In genomic region chr11:100609355-100609996, GRCm38 (mm10) we compare ENCODE assay signal across 11 mouse cellular contexts. TPM values are rescaled to one million over a fixed set of nuclear protein-coding genes. Genes with fewer than 3 reads are reported as not detected.
DNase-seq lines count a peak whose midpoint lies in the region; ATAC-seq and TF ChIP-seq lines count a peak whose summit lies in the region.
"Had no signal": no experiment of that assay in that cellular context is flagged by ENCODE, and none has a peak within 500 bp of the region (broad histone marks: within the 10 kb centered on the region; RNA-seq: fewer than 3 reads in every experiment).

No protein-coding gene starts in this region.

- H3K79me2 ChIP-seq in macrophage (ENCODE audit: inconsistent target) = peaks cover 100% of the 10 kb centered on the region

- no peaks in the 10 kb centered on the region for H3K9me3 ChIP-seq in heart, embryonic 13.5 days
- no peaks in the 10 kb centered on the region for H3K9me3 ChIP-seq in kidney, postnatal 0 days (replicated peaks; ENCODE audit: low read length)
- no peaks in the 10 kb centered on the region for H3K9me3 ChIP-seq in midbrain, postnatal 0 days (ENCODE audit: low read length)
- no peaks in the 10 kb centered on the region for H3K9me3 ChIP-seq in midbrain, embryonic 13.5 days

- peaks cover 24% of the 10 kb centered on the region for H3K36me3 ChIP-seq in heart, embryonic 13.5 days
- 0 out of 2 replicates have a peak, but pooled peaks cover 5% of the 10 kb centered on the region for H3K36me3 ChIP-seq in kidney, postnatal 0 days (ENCODE audit: insufficient read depth, low read length)
- H3K36me3 ChIP-seq in midbrain, postnatal 0 days (ENCODE audit: insufficient read depth, low read length) = no peaks in the 10 kb centered on the region
- peaks cover 6% of the 10 kb centered on the region; the same call in 1 of the 2 replicates for H3K36me3 ChIP-seq in midbrain, embryonic 13.5 days
- H3K36me3 ChIP-seq in macrophage (ENCODE audit: inconsistent target) = no peaks in the 10 kb centered on the region; the same call in 1 of the 2 replicates

- TF ChIP-seq CTCF in kidney, postnatal 0 days (IDR thresholded peaks at IDR 0.05; ENCODE audit: low read depth) = no peak
- no peak for TF ChIP-seq CTCF in midbrain, postnatal 0 days (IDR thresholded peaks at IDR 0.05)

- WGBS in heart, embryonic 13.5 days = 63% methylated on average over 5 of the region's 5 CpGs
- 81% methylated on average over 5 of the region's 5 CpGs for WGBS in kidney, postnatal 0 days
- WGBS in midbrain, postnatal 0 days = 81% methylated on average over 5 of the region's 5 CpGs
- 91% methylated on average over 5 of the region's 5 CpGs for WGBS in midbrain, embryonic 13.5 days
- WGBS in macrophage (ENCODE audit: missing documents) = 96% methylated on average over 5 of the region's 5 CpGs

- no peak for DNase-seq in heart, postnatal 10 days
- no peak for DNase-seq in kidney, postnatal 0 days (ENCODE audit: low spot score)
- no peak for DNase-seq in kidney, postnatal 25 days
- DNase-seq in midbrain, postnatal 0 days (ENCODE audit: low spot score) = peak; percentile 52
- no peak for DNase-seq in cerebellum, adult 9-11 months
- DNase-seq: cerebellum, adult 8-10 months; layer of hippocampus, adult 9-11 months; right cerebral cortex, postnatal 25 days had no signal

- ATAC-seq in heart, embryonic 13.5 days (ENCODE audit: extremely low read depth, insufficient number of reproducible peaks, low FRiP score, low TSS enrichment) = no peak
- ATAC-seq in kidney, postnatal 0 days (replicated peaks; ENCODE audit: low FRiP score, low read depth) = no peak
- no peak for ATAC-seq in midbrain, postnatal 0 days (ENCODE audit: low FRiP score)
- ATAC-seq in midbrain, embryonic 13.5 days = no peak

- H3K4me1 ChIP-seq in heart, embryonic 13.5 days = peaks cover 61% of the 10 kb centered on the region
- H3K4me1 ChIP-seq in kidney, postnatal 0 days (replicated peaks; ENCODE audit: insufficient read depth, low read length) = peaks cover 13% of the 10 kb centered on the region; the same call in 1 of the 2 replicates
- no peaks in the 10 kb centered on the region for H3K4me1 ChIP-seq in midbrain, postnatal 0 days (ENCODE audit: insufficient read depth, low read length)
- H3K4me1 ChIP-seq in midbrain, embryonic 13.5 days (replicated peaks) = peaks cover 12% of the 10 kb centered on the region

- H3K4me3 ChIP-seq in heart, embryonic 13.5 days = no peak overlapping the region
- H3K4me3 ChIP-seq in kidney, postnatal 0 days (replicated peaks; ENCODE audit: low read depth, low read length) = no peak overlapping the region
- H3K4me3 ChIP-seq in midbrain, postnatal 0 days (ENCODE audit: low read depth, low read length) = no peak overlapping the region
- no peak overlapping the region for H3K4me3 ChIP-seq in midbrain, embryonic 13.5 days (replicated peaks)
- H3K4me3 ChIP-seq in macrophage (ENCODE audit: inconsistent target) = no peak overlapping the region

- no peaks in the 10 kb centered on the region for H3K27me3 ChIP-seq in heart, embryonic 13.5 days (replicated peaks)
- H3K27me3 ChIP-seq in kidney, postnatal 0 days (ENCODE audit: insufficient read depth, low read length) = no peaks in the 10 kb centered on the region
- H3K27me3 ChIP-seq in midbrain, postnatal 0 days (ENCODE audit: insufficient read depth, low read length) = no peaks in the 10 kb centered on the region
- H3K27me3 ChIP-seq in midbrain, embryonic 13.5 days = no peaks in the 10 kb centered on the region

- peak overlapping the region; percentile 46 for H3K4me2 ChIP-seq in heart, embryonic 13.5 days
- no peak overlapping the region for H3K4me2 ChIP-seq in kidney, postnatal 0 days (ENCODE audit: low read length)
- H3K4me2 ChIP-seq in midbrain, postnatal 0 days (ENCODE audit: low read depth, low read length, poor library complexity, severe bottlenecking) = no peak overlapping the region
- H3K4me2 ChIP-seq in midbrain, embryonic 13.5 days (replicated peaks) = no peak overlapping the region

- H3K9ac ChIP-seq in heart, embryonic 13.5 days = peak overlapping the region; percentile 67
- no peak overlapping the region for H3K9ac ChIP-seq in kidney, postnatal 0 days (ENCODE audit: low read depth, low read length)
- H3K9ac ChIP-seq in midbrain, postnatal 0 days (replicated peaks; ENCODE audit: low read length, poor library complexity, severe bottlenecking) = no peak overlapping the region
- H3K9ac ChIP-seq in midbrain, embryonic 13.5 days (replicated peaks) = no peak overlapping the region

- peak overlapping the region; percentile 85 for H3K27ac ChIP-seq in heart, embryonic 13.5 days (replicated peaks)
- H3K27ac ChIP-seq in kidney, postnatal 0 days = peak overlapping the region; percentile 5; the same call in 1 of the 2 replicates
- peak overlapping the region; percentile 21; the same call in 1 of the 2 replicates for H3K27ac ChIP-seq in midbrain, postnatal 0 days (ENCODE audit: low read depth, low read length)
- H3K27ac ChIP-seq in midbrain, embryonic 13.5 days = no peak overlapping the region
- H3K27ac ChIP-seq in macrophage = peak overlapping the region; percentile 64

- intact Hi-C loops in heart, postnatal 10 days (cut with DNase I) = no loop called here

RNA-seq across cellular contexts. Expression of gene Nkiras2, which starts 9.6 kb away (rescaled TPM):
- polyA plus RNA-seq in heart, embryonic 13.5 days (2015; fragmentation: Nextera tagmentation; extraction: Ambion mirVana) = 67.0 and 67.3 TPM in 2 replicates
- 10 to 100 TPM; 53.7 to 63.9 TPM for total RNA-seq in heart, postnatal 10 days (2021)
- 52.6 and 54.0 TPM in 2 replicates for polyA plus RNA-seq in kidney, postnatal 0 days (2015; fragmentation: Nextera tagmentation; extraction: Ambion mirVana)
- total RNA-seq in midbrain, postnatal 0 days (2014; rRNA removed) = 106 and 125 TPM in 2 replicates
- polyA plus RNA-seq in midbrain, postnatal 0 days (2015; fragmentation: Nextera tagmentation; extraction: Ambion mirVana) = 80.9 and 89.3 TPM in 2 replicates
- 118 and 122 TPM in 2 replicates for polyA plus RNA-seq in midbrain, embryonic 13.5 days (2015; fragmentation: Nextera tagmentation; extraction: Ambion mirVana)
- 10 to 100 TPM in 22 of 26 experiments, 1 to 10 TPM in 4; 4.4 to 64.4 (median 24.7) TPM for total RNA-seq in macrophage (2018; cell fraction: chromatin; rRNA removed)
- 10 to 100 TPM; 33.0 to 70.9 (median 60.9) TPM for total RNA-seq in macrophage (2018; cell fraction: cytosol; rRNA removed)
- total RNA-seq in macrophage (2018; cell fraction: nucleus; rRNA removed) = 10 to 100 TPM; 11.7 to 72.5 (median 38.1) TPM
- 44.7 to 60.7 TPM (median 47.9 TPM) in 3 replicates for polyA plus RNA-seq in macrophage (2018)

RNA-seq across cellular contexts. Expression of gene Dnajc7, which starts 10.5 kb away (rescaled TPM):
- 172 and 191 TPM in 2 replicates for polyA plus RNA-seq in heart, embryonic 13.5 days (2015; fragmentation: Nextera tagmentation; extraction: Ambion mirVana)
- total RNA-seq in heart, postnatal 10 days (2021) = 100 to 1,000 TPM; 199 to 207 TPM
- polyA plus RNA-seq in kidney, postnatal 0 days (2015; fragmentation: Nextera tagmentation; extraction: Ambion mirVana) = 142 and 151 TPM in 2 replicates
- total RNA-seq in midbrain, postnatal 0 days (2014; rRNA removed) = 67.1 and 75.9 TPM in 2 replicates
- polyA plus RNA-seq in midbrain, postnatal 0 days (2015; fragmentation: Nextera tagmentation; extraction: Ambion mirVana) = 228 and 234 TPM in 2 replicates
- 311 and 312 TPM in 2 replicates for polyA plus RNA-seq in midbrain, embryonic 13.5 days (2015; fragmentation: Nextera tagmentation; extraction: Ambion mirVana)
- 100 to 1,000 TPM; 165 to 694 (median 511) TPM for total RNA-seq in macrophage (2018; cell fraction: chromatin; rRNA removed)
- total RNA-seq in macrophage (2018; cell fraction: cytosol; rRNA removed) = 100 to 1,000 TPM in 20 of 26 experiments, 10 to 100 TPM in 6; 82.7 to 154 (median 113) TPM
- 100 to 1,000 TPM; 124 to 407 (median 282) TPM for total RNA-seq in macrophage (2018; cell fraction: nucleus; rRNA removed)
- polyA plus RNA-seq in macrophage (2018) = 134 to 172 TPM (median 137 TPM) in 3 replicates

RNA-seq across cellular contexts. Expression of gene Cnp, which starts 34.8 kb away (rescaled TPM):
- 18.1 and 20.2 TPM in 2 replicates for polyA plus RNA-seq in heart, embryonic 13.5 days (2015; fragmentation: Nextera tagmentation; extraction: Ambion mirVana)
- 1 to 10 TPM; 6.1 to 7.1 TPM for total RNA-seq in heart, postnatal 10 days (2021)
- polyA plus RNA-seq in kidney, postnatal 0 days (2015; fragmentation: Nextera tagmentation; extraction: Ambion mirVana) = 23.7 and 24.2 TPM in 2 replicates
- total RNA-seq in midbrain, postnatal 0 days (2014; rRNA removed) = 54.7 and 68.8 TPM in 2 replicates
- polyA plus RNA-seq in midbrain, postnatal 0 days (2015; fragmentation: Nextera tagmentation; extraction: Ambion mirVana) = 65.3 and 76.0 TPM in 2 replicates
- polyA plus RNA-seq in midbrain, embryonic 13.5 days (2015; fragmentation: Nextera tagmentation; extraction: Ambion mirVana) = 21.5 and 23.6 TPM in 2 replicates
- total RNA-seq in macrophage (2018; cell fraction: chromatin; rRNA removed) = 10 to 100 TPM in 5 of 26 experiments, 1 to 10 TPM in 19, under 1 TPM in 2; 0.87 to 13.2 (median 4.0) TPM
- total RNA-seq in macrophage (2018; cell fraction: cytosol; rRNA removed) = 100 to 1,000 TPM in 1 of 26 experiments, 10 to 100 TPM in 25; 28.5 to 108 (median 51.6) TPM
- 10 to 100 TPM in 22 of 26 experiments, 1 to 10 TPM in 4; 6.2 to 65.2 (median 21.2) TPM for total RNA-seq in macrophage (2018; cell fraction: nucleus; rRNA removed)
- 26.5 to 58.0 TPM (median 47.3 TPM) in 3 replicates for polyA plus RNA-seq in macrophage (2018)
